Mouse (Mus musculus) bone marrow, adult 2 months (tissue): ENCODE data around the gene Itga5. TPM values are rescaled to one million over a fixed set of nuclear protein-coding genes. Genes with fewer than 3 reads are reported as not detected.

ENCODE experiments used
- H3K27ac ChIP-seq: fragments of 200-500 bp; 2 replicates; pipeline ENCODE4 v1.5.1; 2012; ENCODE audit warnings: low read depth, mild to moderate bottlenecking, control low read depth, inconsistent platforms, low read length; ENCODE audit not compliant: control insufficient read depth, poor library complexity, insufficient read depth
- H3K4me1 ChIP-seq: fragments of 200-500 bp; 2 replicates; pipeline ENCODE4 v1.6.1; 2011; ENCODE audit warnings: low read length; ENCODE audit not compliant: control insufficient read depth, insufficient read depth
- H3K4me3 ChIP-seq: fragments of 200-500 bp; replicated peaks from 2 replicates; pipeline ENCODE3; 2011; ENCODE audit warnings: mild to moderate bottlenecking, low read depth, low read length, control low read depth; ENCODE audit not compliant: control insufficient read depth
- CTCF ChIP-seq: fragments of 200-500 bp; IDR thresholded peaks from 2 replicates; pipeline ENCODE4 v1.5.1; 2011; ENCODE audit warnings: low read length, control low read depth; ENCODE audit not compliant: control insufficient read depth, insufficient read depth
- POLR2A ChIP-seq: fragments of 200-500 bp; IDR thresholded peaks from 2 replicates; pipeline ENCODE4 v1.6.1; 2011; ENCODE audit warnings: low read depth, mild to moderate bottlenecking, control low read depth, low read length, borderline replicate concordance; ENCODE audit not compliant: control insufficient read depth
- WGBS: fragments of 180-500 bp; shearing (Covaris S2); methylation state at CpG from one replicate; pipeline ENCODE4 v1.1.7; 2018; 5-methylcytosine and 5-hydroxymethylcytosine counted together
- polyA plus RNA-seq: library from polyadenylated mRNA; stranded (reverse); fragments of >200 nt; gene quantifications from 2 replicates; pipeline ENCODE4 v1.2.4, GENCODE M21; 2011; ENCODE audit warnings: low replicate concordance; ENCODE audit not compliant: missing spikeins, insufficient read depth, insufficient read length

The Itga5 gene
- polyA plus RNA-seq, 1 experiment: 23.1 TPM

DNA sequence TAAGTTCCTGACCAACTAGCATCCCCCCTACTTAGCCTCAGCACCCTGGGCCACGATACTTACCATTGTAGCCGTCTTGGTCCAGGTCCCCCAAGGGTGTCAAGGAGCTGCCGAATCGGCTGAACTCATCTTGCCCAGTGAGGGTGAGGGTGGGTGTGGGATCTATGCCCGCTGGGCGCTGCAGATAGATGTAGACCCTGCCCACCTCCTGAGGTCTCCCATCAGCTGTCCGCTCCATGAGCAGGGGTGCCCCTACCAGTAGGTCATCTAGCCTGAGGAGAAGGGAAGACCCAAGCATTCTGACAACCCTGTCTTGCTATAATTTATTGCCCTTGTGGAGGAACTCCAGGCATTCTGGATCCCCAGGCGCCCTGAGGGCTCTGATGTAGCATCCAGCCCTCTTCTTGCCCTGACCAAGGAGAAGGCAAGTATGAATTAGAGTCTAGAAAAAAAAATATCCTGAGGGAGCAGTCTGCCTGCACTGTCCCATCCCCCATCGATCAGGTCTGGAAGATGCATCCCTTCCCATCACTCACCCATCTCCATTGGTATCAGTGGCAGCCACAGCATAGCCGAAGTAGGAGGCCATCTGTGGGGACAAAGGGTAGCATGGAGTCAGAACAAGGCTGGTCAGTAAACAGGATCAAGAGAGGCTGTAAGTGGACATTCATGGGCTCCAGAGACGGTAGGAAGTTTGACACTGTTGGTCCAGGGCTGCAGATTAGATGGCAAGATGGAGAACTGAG lies 12.9 kb downstream of the Itga5 start:
- Histone ChIP-seq H3K4me3 (no peak overlapping the region), H3K27ac (no peak overlapping the region), H3K4me1 (no peaks in the 10 kb centered on the region; the same call in 1 of the 2 replicates)
- TF ChIP-seq CTCF (no peak), POLR2A (no peak)
- 89% methylated on average over 11 of the region's 11 CpGs for WGBS

GRCm38 (mm10) chr15:103352856-103353255 lies 13.7 kb downstream of the Itga5 start:
- 32% methylated on average over 4 of the region's 4 CpGs for WGBS
- H3K4me1 ChIP-seq: no peaks in the 10 kb centered on the region; the same call in 1 of the 2 replicates
- no peak for TF ChIP-seq POLR2A
- TF ChIP-seq CTCF: peak; percentile 90
- H3K27ac ChIP-seq: no peak overlapping the region
- no peak overlapping the region for H3K4me3 ChIP-seq

DNA sequence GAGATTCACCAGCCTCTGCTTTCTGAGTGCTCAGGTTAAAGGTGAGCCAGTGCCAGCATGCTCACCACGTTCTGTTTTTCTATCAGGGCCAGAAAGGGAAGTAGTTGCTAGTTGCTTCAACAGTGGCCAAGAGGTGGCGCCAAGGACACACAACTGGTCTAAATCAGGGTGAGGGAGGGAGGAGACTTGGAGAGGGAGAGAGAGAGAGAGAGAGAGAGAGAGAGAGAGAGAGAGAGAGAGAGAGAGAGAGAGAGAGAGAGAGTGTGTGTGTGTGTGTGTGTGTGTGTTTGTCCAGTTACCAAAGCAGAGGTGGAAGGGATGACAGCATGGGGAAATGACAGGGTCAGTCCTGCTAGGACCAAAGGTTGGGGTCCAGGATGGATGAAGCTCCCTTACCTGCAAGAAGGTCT lies 19.3 kb downstream of the Itga5 start:
- 2% methylated on average over 2 of the region's 2 CpGs for WGBS
- TF ChIP-seq CTCF (peak; percentile 82), POLR2A (no peak)
- H3K4me1 ChIP-seq: no peaks in the 10 kb centered on the region

DNA sequence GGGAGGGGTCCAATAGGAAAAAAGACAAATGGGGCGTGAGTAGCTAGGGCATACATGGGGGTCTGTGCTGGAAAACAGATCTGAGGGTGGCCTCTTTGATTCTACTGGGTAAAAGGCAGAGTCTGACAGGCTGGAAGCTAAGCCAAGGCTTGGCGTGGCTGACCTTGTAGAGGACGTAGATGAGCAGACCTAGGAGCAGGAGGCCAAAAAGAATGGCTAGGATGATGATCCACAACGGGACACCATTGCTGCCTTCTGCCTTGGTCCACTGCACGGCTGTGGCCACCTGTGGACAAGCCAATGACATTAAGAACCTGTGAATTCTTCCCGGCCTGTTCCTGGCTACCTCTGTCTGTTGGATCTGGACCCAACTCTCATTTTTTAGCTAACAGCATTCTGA lies 20.8 kb downstream of the Itga5 start:
- H3K4me1 ChIP-seq: no peaks in the 10 kb centered on the region
- H3K4me3 ChIP-seq: no peak overlapping the region
- 86% methylated on average over 6 of the region's 6 CpGs for WGBS
- no peak overlapping the region for H3K27ac ChIP-seq
- TF ChIP-seq CTCF (no peak), POLR2A (no peak)

More for the DNA sequence above, 19.3 kb downstream of the Itga5 start:
- no peak overlapping the region for H3K4me3 ChIP-seq
- no peak overlapping the region for H3K27ac ChIP-seq

- no peaks in the 10 kb centered on the region for H3K4me1 ChIP-seq
- TF ChIP-seq CTCF (no peak), POLR2A (no peak)
- no peak overlapping the region for H3K27ac ChIP-seq
- H3K4me3 ChIP-seq: no peak overlapping the region
Observed at GRCm38 (mm10) chr15:103343556-103343955, 23.0 kb downstream of the Itga5 start.

DNA sequence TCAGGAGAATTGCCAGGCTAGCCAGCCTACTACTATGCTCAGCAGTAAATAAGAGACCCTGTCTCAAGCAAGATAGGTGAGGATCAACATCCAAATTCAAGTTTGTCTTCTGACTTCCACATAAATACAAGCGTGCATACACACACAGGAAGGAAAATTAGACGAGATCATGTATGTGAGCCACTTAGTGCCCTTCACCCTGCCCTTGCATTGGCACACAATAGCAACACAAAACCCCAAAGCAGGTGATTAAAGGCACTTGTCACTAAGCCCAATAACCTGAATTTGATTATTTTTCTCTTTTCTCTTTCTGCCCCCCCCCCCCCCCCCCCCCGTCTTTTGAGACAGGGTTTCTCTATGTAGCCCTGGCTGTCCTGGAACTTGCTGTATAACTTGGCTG lies 23.6 kb downstream of the Itga5 start:
- WGBS: 67% methylated on average over 3 of the region's 3 CpGs
- no peaks in the 10 kb centered on the region for H3K4me1 ChIP-seq
- no peak overlapping the region for H3K27ac ChIP-seq
- H3K4me3 ChIP-seq: no peak overlapping the region
- no peak for TF ChIP-seq CTCF
- TF ChIP-seq POLR2A: no peak

GRCm38 (mm10) chr15:103342415-103342814 lies 24.1 kb downstream of the Itga5 start:
- WGBS: 28% methylated on average over 4 of the region's 4 CpGs
- TF ChIP-seq POLR2A: no peak
- TF ChIP-seq CTCF: peak; percentile 32; the same call in 1 of the 2 replicates
- H3K4me1 ChIP-seq: no peaks in the 10 kb centered on the region

GRCm38 (mm10) chr15:103341547-103341946 lies 25.0 kb downstream of the Itga5 start:
- TF ChIP-seq POLR2A (no peak), CTCF (no peak)
- H3K4me1 ChIP-seq: no peaks in the 10 kb centered on the region
- 76% methylated on average over 8 of the region's 8 CpGs for WGBS

More at GRCm38 (mm10) chr15:103342415-103342814, 24.1 kb downstream of the Itga5 start:
- no peak overlapping the region for H3K4me3 ChIP-seq
- H3K27ac ChIP-seq: no peak overlapping the region

More at GRCm38 (mm10) chr15:103341547-103341946, 25.0 kb downstream of the Itga5 start:
- Histone ChIP-seq H3K4me3 (no peak overlapping the region), H3K27ac (no peak overlapping the region)
